Mouse (Mus musculus) forebrain, embryonic 10.5 days (tissue): Measurements from ENCODE around the gene Synj1. TPM values are rescaled to one million over a fixed set of nuclear protein-coding genes. Genes with fewer than 3 reads are reported as not detected.

Source experiments
- DNase-seq: peaks from one replicate; pipeline ENCODE4 v3.0.0-alpha.2; 2017; ENCODE audit warnings: low spot score; ENCODE audit errors: extremely low spot score
- H3K27ac ChIP-seq: fragments of 300-500 bp; sonication (generic); 2 replicates; pipeline ENCODE4 v1.5.1; 2016; ENCODE audit warnings: mild to moderate bottlenecking
- H3K27me3 ChIP-seq: fragments of 300-500 bp; sonication (generic); 2 replicates; pipeline ENCODE4 v1.6.1; 2016; ENCODE audit warnings: mild to moderate bottlenecking; ENCODE audit not compliant: poor library complexity, severe bottlenecking
- H3K36me3 ChIP-seq: fragments of 300-500 bp; sonication (generic); replicated peaks from 2 replicates; pipeline ENCODE4 v1.6.1; 2016; ENCODE audit warnings: mild to moderate bottlenecking, moderate library complexity
- H3K4me1 ChIP-seq: fragments of 300-500 bp; sonication (generic); 2 replicates; pipeline ENCODE4 v1.6.1; 2016
- H3K4me3 ChIP-seq: fragments of 300-500 bp; sonication (generic); 2 replicates; pipeline ENCODE4 v1.5.1; 2016; ENCODE audit warnings: mild to moderate bottlenecking, moderate library complexity
- H3K9me3 ChIP-seq: fragments of 300-500 bp; sonication (generic); 2 replicates; pipeline ENCODE4 v1.6.1; 2016; ENCODE audit warnings: mild to moderate bottlenecking, moderate library complexity
- WGBS: fragments of 180-500 bp; shearing (Covaris S2); methylation state at CpG from one replicate; pipeline ENCODE4 v1.1.7; 2016; 5-methylcytosine and 5-hydroxymethylcytosine counted together
- microRNA-seq: library from miRNA; unstranded; fragments of <30 nt; microRNA quantifications from one replicate; pipeline ENCODE4, GENCODE M21; 2017
- polyA plus RNA-seq: library from polyadenylated mRNA; unstranded; fragments of >200 nt; fragmentation: Nextera tagmentation; extraction: Ambion mirVana; gene quantifications from 2 replicates; pipeline ENCODE4 v1.2.1, GENCODE M21; 2016

The Synj1 gene
- polyA plus RNA-seq, 1 experiment from 2014 or later, result 12.2 TPM

DNA sequence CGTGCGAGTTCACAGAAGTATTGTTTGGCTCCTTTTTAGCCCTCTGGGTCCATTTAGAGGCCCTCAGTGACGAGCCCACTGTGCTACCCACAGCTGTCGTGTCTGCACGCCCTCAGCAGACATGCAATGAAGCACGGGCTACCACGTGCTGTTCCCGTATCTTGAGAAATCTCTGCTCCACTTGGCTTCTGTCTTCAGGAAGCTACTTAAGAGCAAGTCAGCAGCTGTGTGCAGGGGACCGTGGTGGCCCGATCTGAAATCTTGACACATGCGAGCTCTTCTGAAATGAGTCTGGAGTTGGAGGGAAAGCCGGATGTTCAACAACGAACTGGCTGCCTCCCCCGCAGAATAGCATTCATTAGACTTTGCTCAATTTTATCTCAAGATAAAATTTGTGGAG, 119.5 kb downstream of the Synj1 start:
- 80% methylated on average over 14 of the region's 14 CpGs for WGBS
- peaks cover 5% of the 10 kb centered on the region; the same call in 1 of the 2 replicates for H3K9me3 ChIP-seq
- no peaks in the 10 kb centered on the region for H3K27me3 ChIP-seq
- no peak overlapping the region for H3K27ac ChIP-seq
- no peak for DNase-seq
- peaks cover 11% of the 10 kb centered on the region; the same call in 1 of the 2 replicates for H3K4me1 ChIP-seq
- no peak overlapping the region for H3K4me3 ChIP-seq
- no peaks in the 10 kb centered on the region for H3K36me3 ChIP-seq

DNA sequence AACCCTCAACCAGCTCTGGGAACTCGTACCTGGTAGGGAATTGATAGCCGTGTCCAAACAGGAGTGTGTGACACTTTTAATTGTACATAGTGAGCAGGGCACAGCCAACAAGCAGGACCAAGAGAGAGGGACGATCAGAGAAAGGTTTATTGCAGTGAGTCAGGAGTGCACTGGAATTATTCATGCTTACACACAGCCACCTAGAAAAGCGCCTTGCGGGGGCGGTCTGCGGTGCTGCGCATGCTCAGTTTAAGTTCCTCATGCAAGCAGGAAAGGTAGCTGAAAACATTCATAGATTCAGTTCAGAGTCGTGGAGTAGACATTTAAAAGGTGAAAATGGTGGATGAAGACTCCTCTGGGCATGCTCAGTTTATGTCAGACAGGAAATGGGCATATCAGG, 120.4 kb downstream of the Synj1 start:
- 89% methylated on average over 9 of the region's 9 CpGs for WGBS
- DNase-seq, result no peak
- H3K27ac ChIP-seq, result no peak overlapping the region
- H3K4me3 ChIP-seq, result no peak overlapping the region
- H3K36me3 ChIP-seq, result no peaks in the 10 kb centered on the region
- H3K27me3 ChIP-seq, result no peaks in the 10 kb centered on the region
- peaks cover 5% of the 10 kb centered on the region; the same call in 1 of the 2 replicates for H3K9me3 ChIP-seq
- peaks cover 14% of the 10 kb centered on the region; the same call in 1 of the 2 replicates for H3K4me1 ChIP-seq

Small RNAs within 50 kb of the gene (microRNA-seq; reads per million reads assigned to microRNA genes)
- not detected for gene Gm22933

Other genes starting within 250 kb of the Synj1 start
- 13.4 and 13.8 TPM in 2 replicates for gene Urb1, start 200.9 kb downstream of the Synj1 start, polyA plus RNA-seq
- gene Eva1c, start 184.6 kb downstream of the Synj1 start, polyA plus RNA-seq, result 0.33 and 0.48 TPM in 2 replicates
- 61.5 and 67.5 TPM in 2 replicates for gene Cfap298, start 76.2 kb downstream of the Synj1 start, polyA plus RNA-seq
- gene Paxbp1, start 33.2 kb upstream of the Synj1 start, polyA plus RNA-seq, result 67.0 and 70.8 TPM in 2 replicates
- 0.10 and 0.12 TPM in 2 replicates for gene 4932438H23Rik, start 83.8 kb upstream of the Synj1 start, polyA plus RNA-seq
- gene Olig2, start 214.1 kb upstream of the Synj1 start, polyA plus RNA-seq, result 10.5 and 11.2 TPM in 2 replicates